Mouse (Mus musculus) cerebellum, adult 11-12 months (tissue): ENCODE data around the gene Snd1.

Source experiments
- DNase-seq: peaks from one replicate; pipeline ENCODE4 v3.0.0; 2022

The Snd1 gene

GRCm38 (mm10) chr6:28848891-28849290, 374.0 kb downstream of the Snd1 start:
- DNase-seq: no peak

GRCm38 (mm10) chr6:28849317-28849716, 374.4 kb downstream of the Snd1 start:
- DNase-seq: no peak

GRCm38 (mm10) chr6:28850326-28850900, 375.5 kb downstream of the Snd1 start:
- no peak for DNase-seq

- no peak for DNase-seq
Measured at GRCm38 (mm10) chr6:28852342-28852741, 377.4 kb downstream of the Snd1 start.

- DNase-seq: no peak
Measured at GRCm38 (mm10) chr6:28853164-28853563, 378.2 kb downstream of the Snd1 start.

GRCm38 (mm10) chr6:28853654-28854053, 378.7 kb downstream of the Snd1 start:
- no peak for DNase-seq

GRCm38 (mm10) chr6:28854598-28854997, 379.7 kb downstream of the Snd1 start:
- DNase-seq: no peak

- DNase-seq: peak; percentile 52
Measured at GRCm38 (mm10) chr6:28855442-28855841, 380.5 kb downstream of the Snd1 start.

- DNase-seq: no peak
Measured at GRCm38 (mm10) chr6:28856789-28857188, 381.9 kb downstream of the Snd1 start.

- no peak for DNase-seq
Measured at GRCm38 (mm10) chr6:28857198-28858180, 382.6 kb downstream of the Snd1 start.

GRCm38 (mm10) chr6:28859094-28859493, 384.2 kb downstream of the Snd1 start:
- DNase-seq: no peak

- DNase-seq: no peak
Measured at GRCm38 (mm10) chr6:28860450-28860849, 385.5 kb downstream of the Snd1 start.

- no peak for DNase-seq
Measured at GRCm38 (mm10) chr6:28860922-28861321, 386.0 kb downstream of the Snd1 start.

GRCm38 (mm10) chr6:28862304-28862703, 387.4 kb downstream of the Snd1 start:
- no peak for DNase-seq

- DNase-seq: peak; percentile 40
Measured at GRCm38 (mm10) chr6:28864684-28865083, 389.7 kb downstream of the Snd1 start.

- no peak for DNase-seq
Measured at GRCm38 (mm10) chr6:28865112-28865511, 390.2 kb downstream of the Snd1 start.

GRCm38 (mm10) chr6:28866206-28866605, 391.3 kb downstream of the Snd1 start:
- no peak for DNase-seq

- no peak for DNase-seq
Measured at GRCm38 (mm10) chr6:28867516-28868251, 392.7 kb downstream of the Snd1 start.

- DNase-seq: no peak
Measured at GRCm38 (mm10) chr6:28871725-28872420, 396.9 kb downstream of the Snd1 start.

GRCm38 (mm10) chr6:28872421-28872795, 397.5 kb downstream of the Snd1 start:
- no peak for DNase-seq

GRCm38 (mm10) chr6:28874053-28874452, 399.1 kb downstream of the Snd1 start:
- DNase-seq: no peak

GRCm38 (mm10) chr6:28874759-28875158, 399.8 kb downstream of the Snd1 start:
- DNase-seq: no peak

- no peak for DNase-seq
Measured at GRCm38 (mm10) chr6:28875333-28875732, 400.4 kb downstream of the Snd1 start.
